Mouse (Mus musculus): ENCODE measurements around the gene Pde9a.

DNA sequence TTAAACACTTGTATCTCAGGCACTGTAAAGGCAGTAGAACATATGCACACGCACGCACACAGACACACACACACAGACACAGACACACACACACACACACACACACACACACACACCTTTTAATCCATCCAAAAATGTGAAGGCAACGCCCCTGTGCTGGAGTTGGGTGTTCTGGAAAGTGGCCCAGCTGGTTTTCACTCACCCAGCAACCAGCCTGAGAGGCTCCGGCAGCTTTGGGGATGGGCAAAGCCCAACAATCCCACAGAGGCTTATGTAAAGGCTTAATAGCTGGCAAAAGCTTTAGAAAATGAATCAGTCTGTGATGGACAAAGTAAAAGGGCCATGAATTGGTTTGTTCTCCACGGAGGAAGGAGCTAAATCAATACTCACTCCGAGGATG is 14.3 kb downstream of the Pde9a start:
- TF ChIP-seq POLR2A (IDR thresholded peaks at IDR 0.05; ENCODE audit: low read depth, low read length) (no peak), CTCF (IDR thresholded peaks at IDR 0.05; ENCODE audit: borderline replicate concordance, insufficient read depth, low read length) (no peak)
